Mouse (Mus musculus): ENCODE measurements around the gene Slc45a2. TPM values are rescaled to one million over a fixed set of nuclear protein-coding genes. Genes with fewer than 3 reads are reported as not detected.

The Slc45a2 gene
- total and polyA plus RNA-seq, 2 experiments, result under 0.01 to 0.04 TPM

- WGBS, result 30% methylated on average over 5 of the region's 5 CpGs
- Histone ChIP-seq H3K4me1 (ENCODE audit: control insufficient read depth, insufficient read depth, low read length) (peaks cover 27% of the 10 kb centered on the region), H3K27me3 (ENCODE audit: control insufficient read depth, insufficient read depth, low read length) (no peaks in the 10 kb centered on the region), H3K9ac (ENCODE audit: low read depth, low read length) (no peak overlapping the region; the same call in 1 of the 2 replicates), H3K36me3 (ENCODE audit: control insufficient read depth, insufficient read depth, low read length) (no peaks in the 10 kb centered on the region), H3K79me2 (ENCODE audit: control insufficient read depth, insufficient read depth, low read length) (no peaks in the 10 kb centered on the region), H3K4me3 (ENCODE audit: insufficient read depth, low read depth, low read length) (no peak overlapping the region), H3K27ac (replicated peaks; ENCODE audit: insufficient read depth, low read depth, low read length) (peak overlapping the region; percentile 79)
- no peak for DNase-seq (ENCODE audit: extremely low read depth, low read depth, low spot score)
- TF ChIP-seq CTCF (IDR thresholded peaks at IDR 0.05; ENCODE audit: low read depth, low read length), result no peak
- no peak for TF ChIP-seq POLR2A (IDR thresholded peaks at IDR 0.05; ENCODE audit: extremely low read depth, insufficient read depth, low read length)
These were observed 45.4 kb upstream of the Slc45a2 start for GRCm38 (mm10) chr15:10955156-10955555.

DNA sequence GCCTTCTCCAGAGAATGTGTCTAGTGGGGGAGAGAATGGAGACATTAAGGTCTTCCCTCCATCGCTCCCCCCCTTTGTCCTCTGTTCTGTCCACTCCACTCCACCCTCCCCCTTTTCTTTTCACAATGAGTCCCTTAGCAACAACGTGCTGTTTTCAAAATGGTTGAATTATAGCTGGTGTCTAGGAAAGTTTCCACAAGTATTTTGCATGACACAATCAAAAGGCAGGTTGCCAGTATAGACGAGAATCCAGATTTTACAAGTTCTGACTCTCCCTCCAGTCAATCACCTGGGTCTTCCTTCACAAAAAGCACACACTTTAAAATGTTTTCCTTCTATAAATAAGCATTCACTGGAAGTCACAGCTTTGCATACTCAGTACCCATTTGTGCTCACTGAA lies 43.8 kb upstream of the Slc45a2 start:
- Histone ChIP-seq H3K9ac (ENCODE audit: low read depth, low read length) (no peak overlapping the region), H3K27me3 (ENCODE audit: control insufficient read depth, insufficient read depth, low read length) (no peaks in the 10 kb centered on the region), H3K4me1 (ENCODE audit: control insufficient read depth, insufficient read depth, low read length) (peaks cover 34% of the 10 kb centered on the region), H3K4me3 (ENCODE audit: insufficient read depth, low read depth, low read length) (no peak overlapping the region), H3K27ac (replicated peaks; ENCODE audit: insufficient read depth, low read depth, low read length) (no peak overlapping the region), H3K79me2 (ENCODE audit: control insufficient read depth, insufficient read depth, low read length) (no peaks in the 10 kb centered on the region), H3K36me3 (ENCODE audit: control insufficient read depth, insufficient read depth, low read length) (no peaks in the 10 kb centered on the region)
- TF ChIP-seq CTCF (IDR thresholded peaks at IDR 0.05; ENCODE audit: low read depth, low read length), result no peak
- TF ChIP-seq POLR2A (IDR thresholded peaks at IDR 0.05; ENCODE audit: extremely low read depth, insufficient read depth, low read length), result no peak
- peak; percentile 29 for DNase-seq (ENCODE audit: extremely low read depth, low read depth, low spot score)
- 49% methylated on average over 3 of the region's 3 CpGs for WGBS

- peak overlapping the region; percentile 92 for H3K27ac ChIP-seq (replicated peaks; ENCODE audit: insufficient read depth, low read depth, low read length)
- no peak overlapping the region; the same call in 1 of the 2 replicates for H3K4me3 ChIP-seq (ENCODE audit: insufficient read depth, low read depth, low read length)
- DNase-seq (ENCODE audit: extremely low read depth, low read depth, low spot score), result peak; percentile 98
- no peak for TF ChIP-seq POLR2A (IDR thresholded peaks at IDR 0.05; ENCODE audit: extremely low read depth, insufficient read depth, low read length)
- no peak for TF ChIP-seq CTCF (IDR thresholded peaks at IDR 0.05; ENCODE audit: low read depth, low read length)
- no peaks in the 10 kb centered on the region for H3K36me3 ChIP-seq (ENCODE audit: control insufficient read depth, insufficient read depth, low read length)
- H3K79me2 ChIP-seq (ENCODE audit: control insufficient read depth, insufficient read depth, low read length), result no peaks in the 10 kb centered on the region
- no peaks in the 10 kb centered on the region for H3K27me3 ChIP-seq (ENCODE audit: control insufficient read depth, insufficient read depth, low read length)
- peak overlapping the region; percentile 45 for H3K9ac ChIP-seq (ENCODE audit: low read depth, low read length)
- 27% methylated on average over 15 of the region's 15 CpGs for WGBS
- peaks cover 23% of the 10 kb centered on the region for H3K4me1 ChIP-seq (ENCODE audit: control insufficient read depth, insufficient read depth, low read length)
These were observed 41.1 kb upstream of the Slc45a2 start for GRCm38 (mm10) chr15:10959277-10960026.

GRCm38 (mm10) chr15:10960267-10960666 lies 40.3 kb upstream of the Slc45a2 start:
- WGBS, result 60% methylated on average over 5 of the region's 5 CpGs

DNA sequence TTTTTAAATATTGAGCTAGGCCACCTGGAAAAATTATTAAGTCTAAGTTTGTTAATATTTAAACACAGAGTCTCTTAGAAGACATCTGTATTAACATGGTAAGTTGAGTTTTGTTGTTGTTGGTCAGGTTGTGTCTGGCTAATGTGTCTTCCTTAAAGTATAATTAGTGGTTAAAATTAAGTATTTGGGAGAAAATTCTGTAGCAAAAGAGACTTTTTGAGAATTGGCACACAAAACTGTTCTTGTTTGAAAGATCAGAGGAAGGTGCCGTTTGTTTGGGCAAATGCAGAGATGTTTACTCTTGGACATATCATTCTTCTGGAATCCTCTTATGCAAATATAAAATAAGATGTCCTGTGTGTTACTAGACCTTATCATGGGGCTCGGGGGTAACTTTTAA lies 37.9 kb upstream of the Slc45a2 start:
- H3K4me1 ChIP-seq (ENCODE audit: control insufficient read depth, insufficient read depth, low read length), result peaks cover 16% of the 10 kb centered on the region
- no peak overlapping the region for H3K27ac ChIP-seq (replicated peaks; ENCODE audit: insufficient read depth, low read depth, low read length)
- WGBS, result 21% methylated on average over 2 of the region's 2 CpGs
- peak; percentile 61 for DNase-seq (ENCODE audit: extremely low read depth, low read depth, low spot score)
- TF ChIP-seq CTCF (IDR thresholded peaks at IDR 0.05; ENCODE audit: low read depth, low read length) (no peak), POLR2A (IDR thresholded peaks at IDR 0.05; ENCODE audit: extremely low read depth, insufficient read depth, low read length) (no peak)
- H3K4me3 ChIP-seq (ENCODE audit: insufficient read depth, low read depth, low read length), result no peak overlapping the region
- no peak overlapping the region for H3K9ac ChIP-seq (ENCODE audit: low read depth, low read length)
- no peaks in the 10 kb centered on the region for H3K36me3 ChIP-seq (ENCODE audit: control insufficient read depth, insufficient read depth, low read length)
- H3K79me2 ChIP-seq (ENCODE audit: control insufficient read depth, insufficient read depth, low read length), result no peaks in the 10 kb centered on the region
- H3K27me3 ChIP-seq (ENCODE audit: control insufficient read depth, insufficient read depth, low read length), result no peaks in the 10 kb centered on the region

More at GRCm38 (mm10) chr15:10960267-10960666, 40.3 kb upstream of the Slc45a2 start:
- Histone ChIP-seq H3K4me1 (ENCODE audit: control insufficient read depth, insufficient read depth, low read length) (peaks cover 19% of the 10 kb centered on the region), H3K27ac (replicated peaks; ENCODE audit: insufficient read depth, low read depth, low read length) (peak overlapping the region; percentile 90), H3K4me3 (ENCODE audit: insufficient read depth, low read depth, low read length) (no peak overlapping the region), H3K9ac (ENCODE audit: low read depth, low read length) (no peak overlapping the region), H3K36me3 (ENCODE audit: control insufficient read depth, insufficient read depth, low read length) (no peaks in the 10 kb centered on the region), H3K79me2 (ENCODE audit: control insufficient read depth, insufficient read depth, low read length) (no peaks in the 10 kb centered on the region), H3K27me3 (ENCODE audit: control insufficient read depth, insufficient read depth, low read length) (no peaks in the 10 kb centered on the region)
- DNase-seq (ENCODE audit: extremely low read depth, low read depth, low spot score), result peak; percentile 60
- no peak for TF ChIP-seq CTCF (IDR thresholded peaks at IDR 0.05; ENCODE audit: low read depth, low read length)
- TF ChIP-seq POLR2A (IDR thresholded peaks at IDR 0.05; ENCODE audit: extremely low read depth, insufficient read depth, low read length), result no peak

GRCm38 (mm10) chr15:10969439-10969838 lies 31.1 kb upstream of the Slc45a2 start:
- Histone ChIP-seq H3K4me3 (ENCODE audit: insufficient read depth, low read depth, low read length) (no peak overlapping the region), H3K4me1 (ENCODE audit: control insufficient read depth, insufficient read depth, low read length) (no peaks in the 10 kb centered on the region), H3K27ac (replicated peaks; ENCODE audit: insufficient read depth, low read depth, low read length) (no peak overlapping the region), H3K36me3 (ENCODE audit: control insufficient read depth, insufficient read depth, low read length) (no peaks in the 10 kb centered on the region), H3K27me3 (ENCODE audit: control insufficient read depth, insufficient read depth, low read length) (no peaks in the 10 kb centered on the region), H3K79me2 (ENCODE audit: control insufficient read depth, insufficient read depth, low read length) (no peaks in the 10 kb centered on the region), H3K9ac (ENCODE audit: low read depth, low read length) (no peak overlapping the region)
- TF ChIP-seq POLR2A (IDR thresholded peaks at IDR 0.05; ENCODE audit: extremely low read depth, insufficient read depth, low read length), result no peak
- TF ChIP-seq CTCF (IDR thresholded peaks at IDR 0.05; ENCODE audit: low read depth, low read length), result no peak
- no peak for DNase-seq (ENCODE audit: extremely low read depth, low read depth, low spot score)
- WGBS, result 86% methylated on average over 3 of the region's 3 CpGs
